Mouse (Mus musculus) right cerebral cortex, adult 2 months (tissue): ENCODE measurements at regions not wholly inside any gene's neighbourhood (a gene's known extent, or its start where the extent isn't known, plus 50 kb on each side); places are given as distances from the start of the nearest gene placed in this dataset.

ENCODE experiments used
- DNase-seq, 2 experiments: peaks; one replicate each; pipeline ENCODE4 v3.0.0; 2021 to 2022; ENCODE audit warnings: low spot score in 2 of 2

DNA sequence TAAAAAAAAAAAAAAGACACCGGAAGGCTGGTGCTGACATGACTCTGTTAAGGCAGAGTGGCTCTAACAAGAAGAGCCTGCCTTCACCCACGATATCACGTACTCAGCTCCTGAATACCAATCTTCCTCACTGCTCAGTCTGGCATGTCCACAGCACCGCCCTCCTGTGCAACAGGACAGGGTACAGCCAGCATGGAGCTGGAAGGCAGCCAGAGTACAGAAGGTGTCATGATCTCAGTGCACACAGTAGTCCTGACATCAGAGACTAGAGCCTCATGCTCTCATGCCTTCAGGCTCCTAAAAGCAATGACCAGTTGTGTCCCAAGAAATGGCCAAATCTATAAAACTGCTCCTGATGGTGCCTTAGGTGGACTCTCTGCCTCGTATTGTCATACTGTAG lies 229.7 kb upstream of the Zdhhc25 start:
- no peak for DNase-seq

- DNase-seq: peak in 1 of 2 experiments; percentile 18
These were observed 228.1 kb upstream of the Zdhhc25 start for GRCm38 (mm10) chr15:88372039-88372438.

DNA sequence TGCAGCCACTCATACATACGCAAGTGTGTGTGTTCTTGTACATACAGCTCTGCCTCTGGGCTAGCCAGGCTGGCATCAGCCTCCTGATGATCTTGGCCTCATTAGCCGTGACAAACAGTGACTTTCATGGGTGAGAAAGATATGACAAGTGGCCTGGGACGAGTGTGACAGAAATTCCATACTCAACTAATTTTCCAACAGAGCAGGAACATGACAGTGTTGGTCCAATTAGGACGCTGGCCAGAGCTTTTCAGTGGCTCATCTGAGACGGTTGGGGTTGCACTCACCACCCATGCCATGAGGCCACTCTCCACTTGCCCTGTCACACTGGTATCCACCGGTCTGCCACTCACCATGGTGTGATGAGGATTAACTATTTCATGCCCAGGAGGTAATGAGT lies 226.2 kb upstream of the Zdhhc25 start:
- DNase-seq: no peak

GRCm38 (mm10) chr15:88379342-88379741 lies 220.8 kb upstream of the Zdhhc25 start:
- no peak for DNase-seq

- no peak for DNase-seq
These were observed 220.0 kb upstream of the Zdhhc25 start for GRCm38 (mm10) chr15:88379951-88380623.

GRCm38 (mm10) chr15:88381419-88381818 lies 218.7 kb upstream of the Zdhhc25 start:
- DNase-seq: no peak

DNA sequence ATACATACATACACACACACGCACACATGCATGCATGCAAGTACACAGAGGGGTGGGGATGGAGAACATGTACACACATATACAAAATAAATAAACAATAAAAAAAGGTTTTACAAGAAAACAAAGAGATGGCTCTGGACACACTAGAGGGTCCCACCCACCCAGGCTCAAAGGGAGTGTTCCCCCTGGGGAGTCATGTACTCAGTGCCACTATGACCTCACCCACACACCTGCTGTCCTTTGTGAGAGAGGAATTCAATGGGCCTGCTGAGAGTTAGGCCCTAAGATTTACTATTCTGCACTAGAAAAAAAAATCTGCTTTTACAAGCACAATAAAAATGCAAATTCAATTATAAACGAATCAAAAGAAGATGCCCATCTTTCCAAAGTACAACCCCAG lies 214.2 kb upstream of the Zdhhc25 start:
- no peak for DNase-seq

GRCm38 (mm10) chr15:88386711-88387110 lies 213.4 kb upstream of the Zdhhc25 start:
- DNase-seq: no peak

DNA sequence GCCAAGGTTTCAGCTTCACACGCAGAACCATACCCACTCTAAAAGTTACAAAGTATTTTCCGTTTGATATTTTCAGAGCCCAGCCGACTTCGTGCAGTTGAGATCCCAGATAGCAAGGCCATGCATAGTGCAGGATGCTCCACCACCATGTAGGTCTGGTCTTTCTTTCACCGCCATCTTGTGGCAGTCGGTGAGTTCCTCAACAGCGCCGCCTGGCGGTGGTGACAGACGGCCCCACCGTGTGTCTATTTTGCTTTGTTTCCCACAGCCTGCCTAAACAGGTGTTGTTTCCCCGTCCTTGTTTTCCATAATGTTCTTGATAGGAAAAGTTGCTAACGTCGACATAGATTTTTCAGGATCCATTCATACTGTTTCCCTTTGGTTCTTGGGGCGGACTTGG lies 208.3 kb upstream of the Zdhhc25 start:
- no peak for DNase-seq

- DNase-seq: peak in 1 of 2 experiments; percentile 14
These were observed 201.0 kb upstream of the Zdhhc25 start for GRCm38 (mm10) chr15:88399064-88399463.

DNA sequence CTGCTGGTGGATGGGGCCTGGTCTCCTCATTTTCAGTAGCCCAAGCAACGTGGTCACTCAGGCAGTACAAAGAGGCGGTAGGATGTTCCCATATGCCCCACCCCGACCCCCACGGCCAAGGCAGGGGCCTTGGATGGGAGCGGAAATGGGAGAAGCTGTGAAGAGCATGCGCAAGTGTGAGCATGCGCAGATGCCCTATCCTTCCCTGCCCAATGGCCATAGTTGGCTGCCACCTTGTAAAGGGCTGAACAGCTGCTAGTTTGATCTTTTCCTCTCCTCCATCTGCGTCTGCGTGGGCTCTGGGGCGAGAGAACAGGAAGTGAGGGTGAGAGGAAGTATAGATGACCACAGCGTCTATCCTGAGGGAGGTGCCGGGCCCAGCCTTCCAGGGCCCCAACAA lies 200.1 kb upstream of the Zdhhc25 start:
- DNase-seq: no peak

DNA sequence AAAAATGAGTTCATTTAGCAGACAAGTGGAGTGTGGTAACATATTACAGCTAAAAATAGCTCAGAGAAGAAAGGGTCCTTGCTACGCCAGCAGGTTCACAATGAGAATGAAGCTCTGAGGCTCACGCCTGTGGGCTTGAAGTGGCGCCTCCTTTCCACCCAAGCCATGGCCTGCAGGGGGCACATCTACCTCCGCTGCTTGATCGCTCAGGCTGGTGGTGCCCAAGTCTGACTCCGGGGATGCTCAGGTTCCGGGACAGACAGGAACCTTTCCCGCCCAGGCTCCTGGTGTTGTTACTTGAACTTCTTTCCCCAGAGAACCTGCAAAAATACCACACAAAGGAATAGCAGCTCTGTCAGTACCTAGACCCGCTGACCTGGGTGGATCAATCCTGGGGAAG lies 199.3 kb upstream of the Zdhhc25 start:
- DNase-seq: no peak

DNA sequence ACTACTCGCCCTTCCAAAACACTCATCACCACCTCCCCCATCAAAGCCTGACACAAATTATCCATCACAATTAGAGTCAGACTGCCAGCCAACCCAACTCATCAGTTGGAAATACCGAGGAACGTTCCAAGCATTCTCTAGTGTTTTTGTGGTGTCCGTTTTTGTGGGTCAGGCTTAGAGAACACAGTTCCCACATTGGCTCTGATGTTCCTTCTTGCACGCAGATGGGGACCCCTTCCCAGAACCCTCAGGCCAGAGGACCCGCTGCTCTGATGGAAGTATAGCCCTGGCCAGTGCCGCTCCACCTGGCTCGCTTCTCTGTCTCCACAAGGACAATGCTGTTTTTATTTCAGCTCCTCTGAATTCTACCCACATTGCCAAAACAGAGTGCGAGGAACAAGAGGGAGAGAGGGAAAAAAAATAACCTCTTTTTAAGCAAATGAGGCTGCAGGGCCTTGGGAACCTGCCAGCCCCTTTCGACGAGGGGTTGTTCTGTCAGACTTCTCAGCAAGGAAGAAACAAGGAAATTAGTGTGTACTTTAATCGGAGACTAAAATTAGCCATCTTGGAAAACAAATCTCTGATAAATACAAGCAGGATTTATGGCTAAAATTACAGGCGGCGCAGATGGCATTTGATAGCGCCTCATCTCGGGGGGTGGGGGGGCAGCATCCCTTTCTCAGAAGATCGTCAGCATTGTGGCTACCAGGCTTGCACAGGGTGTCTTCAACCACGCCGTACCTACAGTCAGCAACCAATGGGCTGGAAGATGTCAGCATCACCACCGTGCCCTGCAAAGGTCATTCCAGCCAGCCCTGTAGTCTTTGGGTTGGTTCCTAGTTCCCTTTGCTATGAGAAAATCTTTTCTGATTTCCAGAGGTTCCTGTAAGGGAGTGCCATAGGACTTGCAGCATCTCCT lies 191.4 kb upstream of the Zdhhc25 start:
- DNase-seq: peak; percentile 49

DNA sequence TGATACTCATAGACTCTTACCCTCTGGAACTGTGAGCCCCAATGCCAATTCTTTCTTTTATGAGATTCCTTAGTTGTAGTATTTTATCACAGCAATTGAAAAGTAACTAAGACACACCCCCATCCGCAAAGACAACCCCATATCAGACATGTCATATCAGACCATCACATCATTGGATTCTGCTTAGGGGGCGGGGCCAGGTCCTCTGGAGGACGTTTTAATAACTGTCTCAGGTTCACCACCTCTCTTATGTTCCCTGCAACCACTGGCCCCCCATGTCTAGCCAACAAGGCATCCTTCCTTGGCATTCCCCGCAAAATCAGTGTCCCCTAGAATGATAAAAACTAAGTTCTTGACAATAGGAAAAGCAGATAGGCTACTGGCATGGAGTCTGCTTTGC lies 185.9 kb upstream of the Zdhhc25 start:
- DNase-seq: no peak

DNA sequence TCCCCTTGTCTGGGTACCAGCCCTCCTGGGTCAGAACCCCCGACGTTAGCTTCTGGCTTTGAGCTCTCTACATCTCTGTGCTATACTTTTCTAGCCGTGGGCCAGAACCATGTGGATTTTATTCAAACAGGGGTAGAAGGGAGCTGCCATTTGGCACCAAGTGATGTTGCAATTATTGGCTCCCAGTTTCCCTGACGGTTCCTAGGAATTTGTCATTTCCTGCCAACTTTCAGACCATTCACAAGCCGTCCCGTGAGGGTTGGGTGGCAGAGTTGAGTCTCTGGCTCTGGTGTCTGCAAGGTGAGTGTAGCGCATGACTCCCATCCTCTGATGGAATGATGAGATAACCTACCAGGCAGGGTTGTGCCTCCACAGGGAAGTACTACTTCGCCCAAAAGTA lies 181.2 kb upstream of the Zdhhc25 start:
- no peak for DNase-seq

GRCm38 (mm10) chr15:88428441-88428840 lies 171.7 kb upstream of the Zdhhc25 start:
- DNase-seq: no peak

DNA sequence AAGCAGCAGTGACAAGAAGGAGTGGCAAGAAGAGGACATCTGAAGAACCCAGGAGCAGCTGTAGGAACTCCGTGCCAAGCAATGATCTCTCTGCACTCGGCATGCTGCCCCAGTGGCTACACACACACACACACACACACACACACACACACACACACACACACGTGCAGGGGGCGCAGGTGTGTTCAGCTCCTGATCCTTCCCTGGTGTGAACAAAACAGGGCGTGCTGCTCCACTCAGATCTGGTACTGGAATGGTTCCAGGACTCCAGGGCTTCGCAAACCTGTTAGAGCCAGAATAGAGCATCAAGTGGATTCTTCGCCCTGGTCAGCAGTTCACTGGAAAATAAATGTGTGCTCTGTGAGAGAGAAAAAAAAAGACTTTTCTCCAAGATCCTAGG lies 169.2 kb upstream of the Zdhhc25 start:
- no peak for DNase-seq

GRCm38 (mm10) chr15:88448272-88448671 lies 151.8 kb upstream of the Zdhhc25 start:
- no peak for DNase-seq

GRCm38 (mm10) chr15:88451241-88451640 lies 148.9 kb upstream of the Zdhhc25 start:
- no peak for DNase-seq

DNA sequence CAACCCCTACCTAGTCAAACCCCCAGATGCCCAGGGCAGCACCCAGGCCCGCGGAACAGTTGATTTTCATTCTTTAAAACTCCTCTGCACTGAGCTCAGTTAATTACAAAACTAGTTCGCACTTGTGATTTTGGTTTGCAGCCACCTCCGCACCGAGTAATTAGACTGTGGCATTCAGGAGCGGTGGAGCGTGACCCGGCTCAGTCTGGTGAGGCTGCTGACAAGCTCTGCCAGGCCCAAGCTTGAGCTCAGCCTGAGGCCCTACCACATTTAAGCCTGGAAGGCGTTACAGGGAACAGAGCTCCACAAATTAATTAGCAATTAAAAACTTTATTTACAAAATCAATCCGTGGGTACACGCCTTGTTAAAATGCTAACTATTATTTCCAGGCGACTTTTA lies 132.0 kb upstream of the Zdhhc25 start:
- peak; percentile 31 to 41 for DNase-seq

DNA sequence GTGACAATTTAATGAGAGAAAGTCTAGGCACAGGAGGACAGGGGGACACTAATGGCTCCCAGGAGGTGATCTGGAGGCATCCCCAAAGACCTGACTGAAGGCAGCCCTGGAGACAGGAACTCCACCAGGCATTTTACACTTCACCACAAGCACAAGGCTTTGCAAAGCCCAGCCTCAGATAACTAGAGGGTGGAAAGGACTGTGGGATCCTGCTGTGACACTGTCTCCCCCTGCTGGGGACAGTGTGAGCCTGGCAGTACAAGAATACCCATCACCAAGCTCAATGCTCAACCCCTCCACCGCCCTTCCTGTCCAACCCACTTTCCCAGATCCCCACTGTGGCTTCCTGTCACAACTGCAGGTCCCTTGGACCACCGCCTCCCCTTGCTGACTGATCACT lies 131.3 kb upstream of the Zdhhc25 start:
- peak; percentile 74 to 75 for DNase-seq

GRCm38 (mm10) chr15:88469508-88470455 lies 130.3 kb upstream of the Zdhhc25 start:
- no peak for DNase-seq
